Mouse (Mus musculus) bone marrow macrophage, adult 2 months (primary cell): ENCODE data around the gene Fcgr3.

ENCODE experiments used
- CTCF ChIP-seq: IDR thresholded peaks from 2 replicates; pipeline ENCODE4 v1.5.1; 2012; ENCODE audit warnings: low read depth, mild to moderate bottlenecking, low read length, moderate library complexity
- POLR2A ChIP-seq: IDR thresholded peaks from 2 replicates; pipeline ENCODE4 v1.6.1; 2012; ENCODE audit warnings: mild to moderate bottlenecking, low read depth, low read length, borderline replicate concordance

GRCm38 (mm10) chr1:171105226-171105625 is 40.5 kb upstream of the Fcgr3 start:
- TF ChIP-seq CTCF (no peak), POLR2A (no peak)
